Mouse (Mus musculus): ENCODE measurements at regions not wholly inside any gene's neighbourhood (a gene's known extent, or its start where the extent isn't known, plus 50 kb on each side); places are given as distances from the start of the nearest gene placed in this dataset.
A peak's percentile ranks its signal among the peaks of the same experiment; 100 is the strongest.

- no peak for DNase-seq (ENCODE audit: low read depth, low spot score)
These were observed 178.1 kb upstream of the Lyplal1 start for GRCm38 (mm10) chr1:186295201-186295600.

GRCm38 (mm10) chr1:186294635-186295034, 177.5 kb upstream of the Lyplal1 start:
- peak; percentile 80 for DNase-seq (ENCODE audit: low read depth, low spot score)

GRCm38 (mm10) chr1:186289117-186289516, 172.0 kb upstream of the Lyplal1 start:
- DNase-seq (ENCODE audit: low read depth, low spot score): peak; percentile 94

- no peak for DNase-seq (ENCODE audit: low read depth, low spot score)
These were observed 170.7 kb upstream of the Lyplal1 start for GRCm38 (mm10) chr1:186287831-186288230.

GRCm38 (mm10) chr1:186286401-186286800, 169.3 kb upstream of the Lyplal1 start:
- no peak for DNase-seq (ENCODE audit: low read depth, low spot score)

- no peak for DNase-seq (ENCODE audit: low read depth, low spot score)
These were observed 161.0 kb upstream of the Lyplal1 start for GRCm38 (mm10) chr1:186277981-186278634.

GRCm38 (mm10) chr1:186271436-186271835, 154.3 kb upstream of the Lyplal1 start:
- DNase-seq (ENCODE audit: low read depth, low spot score): no peak

- no peak for DNase-seq (ENCODE audit: low read depth, low spot score)
These were observed 150.2 kb upstream of the Lyplal1 start for GRCm38 (mm10) chr1:186267317-186267716.

GRCm38 (mm10) chr1:186264639-186265038, 147.5 kb upstream of the Lyplal1 start:
- peak; percentile 50 for DNase-seq (ENCODE audit: low read depth, low spot score)

GRCm38 (mm10) chr1:186263955-186264354, 146.8 kb upstream of the Lyplal1 start:
- DNase-seq (ENCODE audit: low read depth, low spot score): peak; percentile 36

- no peak for DNase-seq (ENCODE audit: low read depth, low spot score)
These were observed 146.1 kb upstream of the Lyplal1 start for GRCm38 (mm10) chr1:186263196-186263595.

GRCm38 (mm10) chr1:186262040-186262439, 144.9 kb upstream of the Lyplal1 start:
- DNase-seq (ENCODE audit: low read depth, low spot score): no peak

GRCm38 (mm10) chr1:186261326-186261833, 144.3 kb upstream of the Lyplal1 start:
- DNase-seq (ENCODE audit: low read depth, low spot score): peak; percentile 35

GRCm38 (mm10) chr1:186257611-186258010, 140.5 kb upstream of the Lyplal1 start:
- DNase-seq (ENCODE audit: low read depth, low spot score): no peak

GRCm38 (mm10) chr1:186255476-186256080, 138.5 kb upstream of the Lyplal1 start:
- no peak for DNase-seq (ENCODE audit: low read depth, low spot score)

GRCm38 (mm10) chr1:186254500-186254899, 137.4 kb upstream of the Lyplal1 start:
- DNase-seq (ENCODE audit: low read depth, low spot score): no peak

- no peak for DNase-seq (ENCODE audit: low read depth, low spot score)
These were observed 135.4 kb upstream of the Lyplal1 start for GRCm38 (mm10) chr1:186252551-186252950.

GRCm38 (mm10) chr1:186250316-186250715, 133.2 kb upstream of the Lyplal1 start:
- no peak for DNase-seq (ENCODE audit: low read depth, low spot score)

GRCm38 (mm10) chr1:186249214-186249613, 132.1 kb upstream of the Lyplal1 start:
- peak; percentile 23 for DNase-seq (ENCODE audit: low read depth, low spot score)

- no peak for DNase-seq (ENCODE audit: low read depth, low spot score)
These were observed 128.8 kb upstream of the Lyplal1 start for GRCm38 (mm10) chr1:186245723-186246440.

- peak; percentile 21 for DNase-seq (ENCODE audit: low read depth, low spot score)
These were observed 124.0 kb upstream of the Lyplal1 start for GRCm38 (mm10) chr1:186241112-186241511.

- no peak for DNase-seq (ENCODE audit: low read depth, low spot score)
These were observed 120.4 kb upstream of the Lyplal1 start for GRCm38 (mm10) chr1:186237556-186237955.
